Mouse (Mus musculus) liver, embryonic 14.5 days (tissue): ENCODE data around the gene Ptprd. TPM values are rescaled to one million over a fixed set of nuclear protein-coding genes. Genes with fewer than 3 reads are reported as not detected.

ENCODE experiments used
- ATAC-seq: fragments of 200-750 bp; cut with Nextera tagmentation; 2 replicates; pipeline ENCODE4 v1.8.0; 2017; ENCODE audit warnings: moderate number of reproducible peaks, mild to moderate bottlenecking, moderate library complexity; ENCODE audit not compliant: insufficient read depth
- DNase-seq, 3 experiments: peaks; one replicate each; pipeline ENCODE4 v3.0.0-alpha.2; 2012 to 2013; ENCODE audit warnings: low read depth in 3 of 3, low spot score in 3 of 3
- H3K27ac ChIP-seq: fragments of 300-500 bp; sonication (generic); 2 replicates; pipeline ENCODE4 v1.5.1; 2014; ENCODE audit warnings: moderate library complexity, mild to moderate bottlenecking, control low read depth, inconsistent platforms
- H3K27me3 ChIP-seq: fragments of 300-500 bp; sonication (generic); 2 replicates; pipeline ENCODE4 v1.6.1; 2014; ENCODE audit warnings: mild to moderate bottlenecking, low read length, moderate library complexity; ENCODE audit not compliant: control insufficient read depth, insufficient read depth
- H3K36me3 ChIP-seq: fragments of 300-500 bp; sonication (generic); replicated peaks from 2 replicates; pipeline ENCODE4 v1.6.1; 2014; ENCODE audit warnings: low read depth; ENCODE audit not compliant: control insufficient read depth, insufficient read depth
- H3K4me1 ChIP-seq, 2 experiments: fragments of 200-500 bp in 1 of 2; fragments of 300-500 bp in 1 of 2; sonication (generic) in 1 of 2; replicated peaks; 2 replicates each; pipeline ENCODE4 v1.6.1; 2012 to 2014; ENCODE audit warnings: antibody characterized with exemption in 1 of 2, inconsistent platforms in 1 of 2, low read length in 1 of 2; ENCODE audit not compliant: control insufficient read depth in 2 of 2, insufficient read depth in 2 of 2
- H3K4me2 ChIP-seq: fragments of 300-500 bp; sonication (generic); 2 replicates; pipeline ENCODE4 v1.6.1; 2014; ENCODE audit warnings: low read depth, mild to moderate bottlenecking, control low read depth, moderate library complexity
- H3K4me3 ChIP-seq, 2 experiments: fragments of 200-500 bp in 1 of 2; fragments of 300-500 bp in 1 of 2; sonication (generic) in 1 of 2; 2 replicates each; pipeline ENCODE4 v1.5.1; 2012 to 2014; ENCODE audit warnings: low read depth in 2 of 2, low read length in 2 of 2, mild to moderate bottlenecking in 2 of 2, control low read depth in 1 of 2, inconsistent platforms in 1 of 2, moderate library complexity in 1 of 2; ENCODE audit not compliant: insufficient read depth in 1 of 2
- H3K9ac ChIP-seq: fragments of 300-500 bp; sonication (generic); replicated peaks from 2 replicates; pipeline ENCODE4 v1.6.1; 2014; ENCODE audit warnings: mild to moderate bottlenecking, control low read depth, moderate library complexity
- H3K9me3 ChIP-seq: fragments of 300-500 bp; sonication (generic); 2 replicates; pipeline ENCODE4 v1.6.1; 2016; ENCODE audit warnings: low read length, mixed read lengths; ENCODE audit not compliant: control insufficient read depth
- CTCF ChIP-seq: IDR thresholded peaks from 2 replicates; pipeline ENCODE4 v1.5.1; 2016; ENCODE audit warnings: antibody characterized with exemption, low read depth, control low read depth
- EP300 ChIP-seq: IDR thresholded peaks from 2 replicates; pipeline ENCODE4 v1.6.1; 2016; ENCODE audit warnings: antibody characterized with exemption, low read depth
- WGBS: fragments of 180-500 bp; shearing (Covaris S2); extraction: QIAGEN DNeasy Blood & Tissue Kit; methylation state at CpG from one replicate; pipeline ENCODE4 v1.1.7; 2014; ENCODE audit not compliant: insufficient replicate concordance; 5-methylcytosine and 5-hydroxymethylcytosine counted together
- polyA plus RNA-seq, 2 experiments: library from polyadenylated mRNA; depleted of rRNA in 1 of 2; stranded (reverse) in 1 of 2; unstranded in 1 of 2; fragments of >200 nt; fragmentation: Nextera tagmentation in 1 of 2; extraction: Ambion mirVana in 1 of 2; gene quantifications; 2 replicates each; pipeline versions ENCODE4 v1.2.1 to v1.2.3; 2012 to 2014

Ptprd gene
- polyA plus RNA-seq, 2 experiments = 1.5 to 2.8 TPM

GRCm38 (mm10) chr4:76444778-76445177 is 1767.0 kb downstream of the Ptprd start:
- H3K27ac ChIP-seq = no peak overlapping the region
- H3K27me3 ChIP-seq = peaks cover 18% of the 10 kb centered on the region
- 52% methylated on average over 4 of the region's 4 CpGs for WGBS
- ATAC-seq (no peak), DNase-seq (no peak)
- no peak for TF ChIP-seq CTCF
- no peak for TF ChIP-seq EP300
- no peaks in the 10 kb centered on the region for H3K36me3 ChIP-seq
- H3K4me2 ChIP-seq = no peak overlapping the region
- H3K4me1 ChIP-seq = no peaks in the 10 kb centered on the region
- H3K9ac ChIP-seq = no peak overlapping the region
- H3K4me3 ChIP-seq = no peak overlapping the region
- no peaks in the 10 kb centered on the region for H3K9me3 ChIP-seq

- Histone ChIP-seq H3K27me3 (peaks cover 6% of the 10 kb centered on the region), H3K4me2 (no peak overlapping the region), H3K9me3 (no peaks in the 10 kb centered on the region), H3K9ac (no peak overlapping the region), H3K4me1 (no peaks in the 10 kb centered on the region), H3K36me3 (no peaks in the 10 kb centered on the region), H3K4me3 (no peak overlapping the region), H3K27ac (no peak overlapping the region)
- WGBS = 58% methylated on average over 4 of the region's 4 CpGs
- no peak for TF ChIP-seq EP300
- DNase-seq (no peak), ATAC-seq (no peak)
Measured at GRCm38 (mm10) chr4:76443553-76443952, 1768.2 kb downstream of the Ptprd start.

GRCm38 (mm10) chr4:76440791-76441364 is 1770.9 kb downstream of the Ptprd start:
- WGBS = 52% methylated on average over 6 of the region's 6 CpGs
- H3K4me3 ChIP-seq = no peak overlapping the region
- no peak overlapping the region for H3K27ac ChIP-seq
- no peak for TF ChIP-seq EP300
- no peak for TF ChIP-seq CTCF
- no peak for DNase-seq
- no peak overlapping the region for H3K9ac ChIP-seq
- no peaks in the 10 kb centered on the region for H3K36me3 ChIP-seq
- H3K4me2 ChIP-seq = no peak overlapping the region
- H3K4me1 ChIP-seq = no peaks in the 10 kb centered on the region
- no peak for ATAC-seq
- H3K9me3 ChIP-seq = no peaks in the 10 kb centered on the region
- no peaks in the 10 kb centered on the region for H3K27me3 ChIP-seq

GRCm38 (mm10) chr4:76438496-76439079 is 1773.2 kb downstream of the Ptprd start:
- H3K4me1 ChIP-seq = no peaks in the 10 kb centered on the region
- no peaks in the 10 kb centered on the region for H3K36me3 ChIP-seq
- no peak for DNase-seq
- no peak overlapping the region for H3K27ac ChIP-seq
- H3K4me2 ChIP-seq = no peak overlapping the region
- no peak for TF ChIP-seq EP300
- no peak for TF ChIP-seq CTCF
- ATAC-seq = no peak
- H3K9me3 ChIP-seq = no peaks in the 10 kb centered on the region
- 61% methylated on average over 6 of the region's 6 CpGs for WGBS
- no peak overlapping the region for H3K4me3 ChIP-seq
- H3K27me3 ChIP-seq = no peaks in the 10 kb centered on the region
- H3K9ac ChIP-seq = no peak overlapping the region

GRCm38 (mm10) chr4:76438068-76438467 is 1773.7 kb downstream of the Ptprd start:
- H3K9ac ChIP-seq = no peak overlapping the region
- no peaks in the 10 kb centered on the region for H3K4me1 ChIP-seq
- no peaks in the 10 kb centered on the region for H3K27me3 ChIP-seq
- H3K9me3 ChIP-seq = no peaks in the 10 kb centered on the region
- H3K4me3 ChIP-seq = no peak overlapping the region
- H3K4me2 ChIP-seq = no peak overlapping the region
- ATAC-seq (no peak), DNase-seq (no peak)
- no peak overlapping the region for H3K27ac ChIP-seq
- WGBS = 71% methylated on average over 4 of the region's 4 CpGs
- TF ChIP-seq EP300 (no peak), CTCF (no peak)
- no peaks in the 10 kb centered on the region for H3K36me3 ChIP-seq
